Mouse (Mus musculus): ENCODE data around the gene Vmn1r231. TPM values are rescaled to one million over a fixed set of nuclear protein-coding genes. Genes with fewer than 3 reads are reported as not detected.

Gene Vmn1r231
- polyA plus RNA-seq (2012) = not detected in 2 replicates

DNA sequence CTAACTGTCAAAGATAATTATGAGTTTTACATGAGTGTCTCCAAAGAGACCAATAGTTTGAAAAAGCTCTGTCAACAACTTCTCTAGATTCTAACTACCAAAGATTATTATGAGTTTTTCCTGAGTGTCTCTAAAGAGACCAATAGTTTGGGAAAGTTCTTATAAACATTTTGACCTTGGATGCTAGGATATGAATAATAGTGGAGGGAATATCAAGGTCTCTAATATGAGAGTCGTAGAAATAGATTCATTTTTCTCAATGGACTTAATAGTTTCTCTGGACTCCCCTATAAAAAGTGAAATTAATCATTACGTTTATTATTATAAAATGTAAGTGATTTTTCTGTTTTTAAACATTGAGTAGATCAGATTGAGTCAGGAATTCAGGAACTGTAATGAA, at the start of gene Vmn1r231:
Gene Vmn1r231 (minus strand): TSS at position 101 of the 400 bp plus-strand sequence.
- no peak for TF ChIP-seq GATA1 (IDR thresholded peaks at IDR 0.05; ENCODE audit: low read length)

DNA sequence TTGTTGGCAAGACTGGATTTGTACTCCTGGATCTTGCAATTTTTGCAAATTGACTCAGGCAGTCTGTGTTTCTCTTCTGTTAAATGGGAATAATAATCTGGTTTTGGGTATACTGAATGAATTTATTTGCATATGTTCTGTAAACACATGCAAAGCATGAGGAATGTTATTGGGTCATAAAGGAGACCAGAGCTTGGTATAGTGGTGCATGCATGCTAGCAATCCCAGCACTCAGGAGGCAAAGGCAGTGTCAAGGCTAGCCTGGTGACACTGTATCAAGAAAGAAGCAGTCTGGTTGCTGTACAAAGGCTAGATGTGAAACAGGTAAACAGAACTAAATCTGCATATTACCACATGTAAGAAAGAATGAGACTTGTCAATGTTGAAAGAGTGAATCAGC, 41.7 kb upstream of the Vmn1r231 start:
- TF ChIP-seq GATA1 (IDR thresholded peaks at IDR 0.05; ENCODE audit: low read length) = no peak

DNA sequence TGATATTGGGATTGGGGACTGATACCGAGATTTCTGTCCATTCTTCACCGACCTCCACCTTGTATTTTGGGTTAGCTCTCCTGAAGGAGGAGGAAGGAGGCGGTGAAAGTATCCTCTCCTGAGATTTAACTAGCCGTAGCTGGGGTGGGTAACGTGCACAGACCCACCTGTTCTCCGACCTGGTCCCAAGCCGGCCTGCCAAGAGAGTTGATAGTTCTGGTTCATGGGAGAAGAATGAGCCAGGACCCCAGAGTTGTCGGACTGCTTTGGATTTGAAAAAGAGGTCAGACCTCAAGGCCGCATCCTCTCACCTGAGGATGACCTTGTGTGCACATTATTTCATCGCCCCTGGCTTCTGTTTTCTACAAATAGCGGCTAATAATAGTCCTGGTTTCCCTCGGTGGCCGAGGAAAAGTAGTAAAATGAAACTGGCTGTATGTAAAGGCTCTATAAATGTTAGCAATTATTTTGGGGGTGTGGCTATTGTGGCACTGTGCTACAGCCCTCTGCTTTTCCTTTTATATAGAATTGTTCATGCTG, 41.2 kb upstream of the Vmn1r231 start:
- TF ChIP-seq GATA1 (IDR thresholded peaks at IDR 0.05; ENCODE audit: low read length) = no peak

DNA sequence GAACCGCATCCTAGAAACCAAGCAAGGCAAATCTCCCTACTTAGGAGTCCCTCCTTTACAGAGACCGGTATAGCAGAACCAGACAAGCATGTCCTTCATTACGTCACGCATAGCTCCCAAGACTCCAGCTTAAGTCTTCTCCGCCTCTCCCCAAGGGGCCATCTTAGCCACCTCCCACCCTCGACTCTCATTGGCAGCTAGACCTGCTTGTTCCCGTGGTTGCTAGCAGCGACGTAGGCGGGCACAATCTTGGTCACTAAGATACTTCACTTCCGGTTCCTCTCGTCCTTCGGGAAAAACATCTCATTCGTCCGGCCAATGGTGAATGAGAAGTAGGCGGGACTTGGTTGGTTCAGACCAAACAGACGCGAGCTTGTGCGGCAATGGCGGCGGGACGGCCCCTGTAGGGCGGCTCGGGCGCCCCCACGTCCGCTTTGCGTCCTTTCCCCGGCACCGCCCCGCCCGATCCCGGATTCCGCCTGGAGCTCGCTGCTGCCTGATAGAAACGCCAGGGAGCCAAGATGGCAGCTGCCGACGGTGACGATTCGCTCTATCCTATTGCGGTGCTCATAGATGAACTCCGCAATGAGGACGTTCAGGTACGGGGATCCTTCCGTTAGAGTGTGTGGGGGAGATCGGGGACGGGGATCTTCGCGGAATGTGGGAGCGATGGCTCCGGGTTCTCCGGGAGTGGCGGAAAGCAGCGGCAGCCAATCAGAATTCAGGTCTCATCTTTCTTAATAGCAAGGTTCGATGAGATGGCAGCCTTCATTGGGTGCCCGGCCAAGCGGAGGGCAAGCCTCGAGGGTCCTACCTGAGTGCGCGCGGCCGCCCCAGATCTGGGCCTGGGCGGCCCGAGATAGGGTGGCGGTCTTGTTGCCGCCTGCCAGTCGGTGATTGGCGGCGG, 40.3 kb upstream of the Vmn1r231 start, which contains the start of gene Ppp2r1a:
Gene Ppp2r1a (plus strand): TSS at position 327 of the 907 bp plus-strand sequence.
- no peak for TF ChIP-seq GATA1 (IDR thresholded peaks at IDR 0.05; ENCODE audit: low read length)

DNA sequence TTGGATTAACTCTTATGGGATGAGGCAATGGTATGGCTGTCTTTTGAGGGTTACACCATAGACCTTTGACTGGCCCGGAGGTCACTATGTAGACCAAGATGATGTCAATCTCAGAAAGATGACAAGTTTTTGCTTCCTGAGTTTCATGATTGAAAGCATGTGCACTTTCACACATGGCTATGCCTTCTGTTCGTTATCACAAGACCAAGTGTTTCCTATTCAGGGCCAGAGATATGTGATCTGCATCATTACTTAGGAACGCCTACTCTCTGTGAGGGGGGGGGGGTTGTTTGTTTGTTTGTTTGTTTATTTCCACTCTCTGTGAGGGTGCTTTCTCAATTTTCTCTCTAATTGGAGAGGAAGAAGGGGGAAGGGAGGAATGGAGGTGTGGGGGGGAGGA, 39.3 kb upstream of the Vmn1r231 start:
- TF ChIP-seq GATA1 (IDR thresholded peaks at IDR 0.05; ENCODE audit: low read length) = no peak

DNA sequence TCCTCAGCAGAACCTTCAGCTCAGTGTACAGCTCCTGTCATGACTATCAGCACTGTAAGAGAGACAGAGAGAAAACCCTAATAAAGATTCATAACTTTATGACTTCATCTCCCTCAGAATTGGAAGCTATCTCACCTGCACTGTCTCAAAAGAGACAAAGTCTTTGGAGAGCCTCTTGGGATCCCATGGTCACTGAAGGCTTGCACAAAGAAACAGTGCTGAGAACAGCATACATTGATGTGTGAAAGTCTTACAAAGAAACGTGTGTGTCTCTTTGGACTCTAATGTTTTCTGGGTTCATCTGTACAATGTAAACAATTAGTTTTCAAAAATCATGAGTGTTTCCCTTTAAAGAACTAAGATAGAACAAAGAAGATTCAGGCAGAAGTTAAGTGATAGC, 14.7 kb upstream of the Vmn1r231 start, which contains the start of gene Vmn1r232:
Gene Vmn1r232 (minus strand): TSS at position 101 of the 400 bp plus-strand sequence.
- TF ChIP-seq GATA1 (IDR thresholded peaks at IDR 0.05; ENCODE audit: low read length) = no peak

DNA sequence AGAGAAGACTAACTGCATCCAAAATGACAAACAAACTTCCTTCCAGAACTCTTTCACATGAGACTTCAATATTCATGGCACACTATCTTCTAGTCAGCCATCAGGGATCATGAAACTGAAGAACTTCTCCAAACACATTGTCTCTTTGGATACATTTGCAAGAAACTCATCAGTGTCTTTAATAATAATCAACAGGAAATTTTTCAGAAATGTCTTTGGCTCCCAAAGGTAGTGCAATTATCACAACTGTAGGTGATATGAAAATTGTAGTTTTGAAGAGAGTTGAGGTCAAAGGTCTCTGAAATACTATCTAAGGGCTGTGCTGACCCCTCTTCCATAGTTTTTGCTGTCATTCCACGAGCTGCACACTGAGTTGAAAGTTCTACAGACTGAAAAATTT, 64.7 kb downstream of the Vmn1r231 start, which contains the start of gene Vmn1r230:
Gene Vmn1r230 (plus strand): TSS at position 301 of the 400 bp plus-strand sequence.
- TF ChIP-seq GATA1 (IDR thresholded peaks at IDR 0.05; ENCODE audit: low read length) = no peak

Other genes starting within 250 kb of the Vmn1r231 start
- gene Vmn1r226, start 222.2 kb downstream of the Vmn1r231 start, polyA plus RNA-seq (2012) = not detected in 2 replicates
- gene Vmn1r227, start 175.2 kb downstream of the Vmn1r231 start, polyA plus RNA-seq (2012) = not detected in 2 replicates
- gene Vmn1r228, start 118.9 kb downstream of the Vmn1r231 start, polyA plus RNA-seq (2012) = not detected in 2 replicates
- gene Vmn1r229, start 93.5 kb downstream of the Vmn1r231 start, polyA plus RNA-seq (2012) = not detected in 2 replicates
- gene Vmn1r230, start 64.6 kb downstream of the Vmn1r231 start, polyA plus RNA-seq (2012) = not detected in 2 replicates
- gene Vmn1r232, start 14.6 kb upstream of the Vmn1r231 start, polyA plus RNA-seq (2012) = not detected in 2 replicates
- gene Ppp2r1a, start 40.2 kb upstream of the Vmn1r231 start, polyA plus RNA-seq (2012) = 52.6 and 246 TPM in 2 replicates
- not detected in 2 replicates for gene Vmn1r233, start 91.4 kb upstream of the Vmn1r231 start, polyA plus RNA-seq (2012)
- gene Zfp160, start 103.8 kb upstream of the Vmn1r231 start, polyA plus RNA-seq (2012) = 0.78 and 0.97 TPM in 2 replicates